Mouse (Mus musculus) liver, adult 2 months (tissue): ENCODE data around the gene Grm3.

Experiments used
- CTCF ChIP-seq: fragments of 200-500 bp; IDR thresholded peaks from 2 replicates; pipeline ENCODE4 v1.5.1; 2011; ENCODE audit warnings: low read depth, low read length, control low read depth
- POLR2A ChIP-seq: fragments of 200-500 bp; IDR thresholded peaks from 2 replicates; pipeline ENCODE4 v1.6.1; 2011; ENCODE audit warnings: low read length, control low read depth; ENCODE audit not compliant: insufficient read depth; ENCODE audit errors: extremely low read depth

DNA sequence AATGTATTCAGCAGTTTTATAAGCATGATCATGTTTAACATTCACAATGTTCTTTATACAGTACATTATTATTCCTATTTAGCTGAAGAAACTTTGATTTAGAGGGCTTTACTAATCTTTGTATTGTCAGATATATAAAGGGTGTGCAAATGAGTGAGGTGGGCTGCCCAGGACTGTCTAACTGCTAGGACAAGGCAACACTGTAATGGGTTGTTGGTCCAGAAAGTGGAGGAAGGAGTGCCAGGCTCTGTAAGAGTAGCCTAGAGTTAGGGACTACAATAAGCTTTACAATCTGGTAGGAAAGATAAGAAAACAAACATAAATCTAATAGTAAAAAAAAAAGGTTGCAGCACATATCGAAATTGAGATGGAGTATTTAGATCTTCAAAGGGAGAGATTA is 34.8 kb downstream of the Grm3 start:
- TF ChIP-seq CTCF (no peak), POLR2A (no peak)
